Mouse (Mus musculus): ENCODE measurements around the gene Mtss1l.

Gene Mtss1l

GRCm38 (mm10) chr8:110720685-110721598, at the start of gene Mtss1l:
Gene Mtss1l, plus strand, starts transcription at chr8:110721476.
- peak; percentile 88 for DNase-seq

GRCm38 (mm10) chr8:110672133-110672532, 49.1 kb upstream of the Mtss1l start:
- no peak for DNase-seq

- DNase-seq, result no peak
Measured at GRCm38 (mm10) chr8:110673168-110673567, 48.1 kb upstream of the Mtss1l start.

- peak; percentile 68 for DNase-seq
Measured at GRCm38 (mm10) chr8:110674589-110674988, 46.7 kb upstream of the Mtss1l start.

- DNase-seq, result no peak
Measured at GRCm38 (mm10) chr8:110676702-110677101, 44.6 kb upstream of the Mtss1l start.

GRCm38 (mm10) chr8:110677174-110677660, 44.1 kb upstream of the Mtss1l start:
- DNase-seq, result no peak

GRCm38 (mm10) chr8:110678989-110679388, 42.3 kb upstream of the Mtss1l start:
- no peak for DNase-seq

- DNase-seq, result peak; percentile 67
Measured at GRCm38 (mm10) chr8:110687726-110688125, 33.5 kb upstream of the Mtss1l start.

GRCm38 (mm10) chr8:110689961-110690360, 31.3 kb upstream of the Mtss1l start:
- DNase-seq, result no peak

GRCm38 (mm10) chr8:110694226-110694625, 27.1 kb upstream of the Mtss1l start:
- peak; percentile 56 for DNase-seq

GRCm38 (mm10) chr8:110694826-110695225, 26.4 kb upstream of the Mtss1l start:
- DNase-seq, result peak; percentile 69

- DNase-seq, result peak; percentile 82
Measured at GRCm38 (mm10) chr8:110695431-110695830, 25.8 kb upstream of the Mtss1l start.

- no peak for DNase-seq
Measured at GRCm38 (mm10) chr8:110696051-110696450, 25.2 kb upstream of the Mtss1l start.

- no peak for DNase-seq
Measured at GRCm38 (mm10) chr8:110697571-110697970, 23.7 kb upstream of the Mtss1l start.

- DNase-seq, result no peak
Measured at GRCm38 (mm10) chr8:110698098-110698497, 23.2 kb upstream of the Mtss1l start.

- DNase-seq, result peak; percentile 25
Measured at GRCm38 (mm10) chr8:110699501-110699900, 21.8 kb upstream of the Mtss1l start.

GRCm38 (mm10) chr8:110700561-110700960, 20.7 kb upstream of the Mtss1l start:
- peak; percentile 25 for DNase-seq

GRCm38 (mm10) chr8:110702636-110703459, 18.4 kb upstream of the Mtss1l start:
- peak; percentile 39 for DNase-seq

- peak; percentile 51 for DNase-seq
Measured at GRCm38 (mm10) chr8:110703460-110704061, 17.7 kb upstream of the Mtss1l start.

GRCm38 (mm10) chr8:110704103-110704502, 17.2 kb upstream of the Mtss1l start:
- no peak for DNase-seq

GRCm38 (mm10) chr8:110705391-110706287, 15.6 kb upstream of the Mtss1l start:
- peak; percentile 94 for DNase-seq

Measured in cerebellum, adult 9-11 months (tissue).